Mouse (Mus musculus): ENCODE measurements around the gene Ube2s.

DNA sequence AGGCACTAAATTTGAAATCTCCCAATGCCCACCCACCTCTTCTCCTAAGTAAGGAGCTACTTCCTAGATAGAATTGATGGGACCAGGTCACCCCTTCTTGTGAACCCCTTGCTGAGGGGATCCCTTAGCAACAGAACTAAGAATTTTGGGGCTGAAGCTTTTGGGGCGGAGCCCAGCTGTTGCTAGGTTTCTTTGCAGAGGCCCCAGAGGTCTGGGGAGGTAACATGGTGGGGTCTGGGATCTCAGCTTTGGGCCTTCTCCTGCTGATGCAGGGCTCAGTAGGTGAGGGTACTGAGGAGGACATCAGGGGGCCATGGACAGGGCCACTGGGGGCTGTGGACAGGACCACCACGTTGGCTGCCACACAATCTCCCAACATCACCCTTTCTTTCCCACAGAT lies 29.6 kb downstream of the Ube2s start, which contains the start of the genes Il11 and Tmem190:
- no peak for TF ChIP-seq CTCF (IDR thresholded peaks at IDR 0.05; ENCODE audit: low read depth, low read length)
- no peak for TF ChIP-seq POLR2A (IDR thresholded peaks at IDR 0.05; ENCODE audit: borderline replicate concordance, low read depth, low read length)
